Mouse (Mus musculus) yolk sac, embryonic 10.5 days (tissue): ENCODE data around the gene Asxl1.
A peak's percentile ranks its signal among the peaks of the same experiment; 100 is the strongest.

Experiments
- DNase-seq: peaks from one replicate; pipeline ENCODE4 v3.0.0-alpha.2; 2017; ENCODE audit warnings: low spot score

Asxl1 gene

GRCm38 (mm10) chr2:153443434-153444240, 98.0 kb downstream of the Asxl1 start:
- DNase-seq: peak; percentile 48

DNA sequence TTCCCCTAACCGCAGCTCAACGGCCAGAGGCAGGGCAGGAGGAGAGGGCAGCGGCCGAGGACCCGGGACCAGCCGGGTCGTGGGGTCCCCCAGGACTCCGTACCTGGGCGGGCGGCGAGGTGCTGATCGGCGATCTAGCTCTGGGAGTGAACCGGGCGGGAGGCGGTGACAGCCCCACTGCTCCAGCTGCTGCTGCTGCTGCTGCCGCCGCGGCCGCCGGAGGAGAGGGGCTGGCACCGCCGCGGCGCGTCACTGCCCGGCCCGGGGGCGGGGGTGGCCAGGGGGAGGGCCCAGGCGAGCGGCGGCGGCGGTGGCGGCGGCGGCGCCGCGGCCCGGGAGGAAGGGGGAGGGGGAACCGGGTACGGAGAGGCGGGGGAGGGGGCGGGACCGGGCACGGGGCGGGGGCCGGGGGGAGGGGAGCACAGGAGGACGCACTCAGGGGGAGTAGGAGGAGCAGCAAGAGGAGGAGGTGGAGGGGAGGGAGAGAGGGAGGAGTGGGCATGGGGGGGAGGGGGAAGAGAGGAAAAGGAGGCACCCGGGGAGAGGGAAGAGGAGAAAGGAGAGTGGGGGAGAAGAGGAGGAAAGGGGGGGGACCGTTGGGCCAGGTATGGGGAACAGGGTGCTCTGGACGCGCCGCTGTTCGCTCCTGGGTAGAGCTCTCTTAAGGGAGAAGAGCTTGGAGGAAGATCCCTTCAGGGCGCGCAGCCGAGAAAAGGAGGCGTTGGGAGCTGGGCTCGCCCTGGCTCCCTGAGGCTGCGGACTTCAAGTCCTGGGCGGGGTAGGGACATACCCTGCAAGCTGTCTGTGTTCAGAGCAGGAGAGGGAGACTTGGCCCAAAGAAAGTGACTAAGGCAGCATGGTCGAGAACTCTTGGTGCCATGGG, 98.9 kb downstream of the Asxl1 start:
- peak; percentile 95 for DNase-seq

DNA sequence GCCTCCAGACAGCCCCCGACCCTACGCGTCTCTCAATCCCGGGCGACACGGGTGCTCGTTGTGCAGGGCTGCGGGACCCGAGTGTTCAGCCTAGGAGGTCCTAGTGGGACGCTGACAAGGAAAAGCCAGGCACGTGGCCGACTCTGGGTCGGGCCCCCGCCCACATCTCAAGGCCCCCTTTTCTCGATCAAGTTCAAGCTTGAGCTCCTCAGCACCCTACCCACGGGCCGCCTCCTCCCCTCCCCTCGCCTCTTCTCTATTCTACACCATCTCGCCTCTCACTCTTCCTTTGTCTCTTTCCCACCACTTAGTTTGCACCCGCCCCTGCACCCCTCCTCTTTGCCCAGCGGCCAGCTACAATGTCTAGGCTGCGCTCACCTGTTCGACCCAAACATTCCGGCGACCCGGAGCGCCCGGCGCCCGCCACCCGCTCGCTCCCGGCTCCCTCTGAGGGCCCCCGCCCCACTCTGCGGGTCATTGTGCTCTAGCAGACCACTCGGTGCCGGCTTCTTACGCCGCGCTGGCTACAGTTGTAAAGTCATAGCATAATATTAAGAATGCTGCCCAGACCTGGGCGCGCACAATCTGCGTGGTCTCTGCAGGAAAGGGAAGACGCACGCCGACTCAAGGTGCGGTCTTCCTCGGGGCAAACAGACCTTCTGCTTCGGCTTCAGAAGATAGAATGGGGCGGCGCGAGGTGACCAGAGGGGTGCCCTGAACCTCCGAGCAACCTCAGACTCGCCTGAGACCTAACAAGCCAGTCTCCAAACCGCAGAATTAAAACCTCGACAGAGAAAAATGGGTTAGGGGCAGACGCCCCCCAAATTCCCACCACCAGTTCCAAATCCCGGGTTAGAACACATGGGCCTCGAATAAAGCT, 99.7 kb downstream of the Asxl1 start:
- no peak for DNase-seq

DNA sequence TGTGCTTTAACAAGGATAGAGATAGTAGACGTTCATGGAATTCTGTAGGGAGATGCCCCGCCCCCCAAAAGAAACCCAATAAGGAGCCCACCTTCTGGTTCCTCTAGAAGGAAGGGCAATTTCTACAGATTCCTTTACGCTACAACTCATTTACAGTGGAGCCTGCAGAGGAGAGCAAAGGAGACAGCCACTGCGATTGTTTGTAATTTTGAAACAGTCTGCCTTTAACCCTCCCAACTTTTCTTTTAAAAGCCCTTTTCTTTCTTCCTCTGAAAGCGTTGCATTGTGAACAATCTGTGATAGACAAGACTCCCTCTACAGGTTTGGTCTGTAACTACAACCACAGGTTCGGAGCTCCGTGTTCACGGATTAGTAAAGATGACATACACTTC, 100.4 kb downstream of the Asxl1 start:
- peak; percentile 66 for DNase-seq

DNA sequence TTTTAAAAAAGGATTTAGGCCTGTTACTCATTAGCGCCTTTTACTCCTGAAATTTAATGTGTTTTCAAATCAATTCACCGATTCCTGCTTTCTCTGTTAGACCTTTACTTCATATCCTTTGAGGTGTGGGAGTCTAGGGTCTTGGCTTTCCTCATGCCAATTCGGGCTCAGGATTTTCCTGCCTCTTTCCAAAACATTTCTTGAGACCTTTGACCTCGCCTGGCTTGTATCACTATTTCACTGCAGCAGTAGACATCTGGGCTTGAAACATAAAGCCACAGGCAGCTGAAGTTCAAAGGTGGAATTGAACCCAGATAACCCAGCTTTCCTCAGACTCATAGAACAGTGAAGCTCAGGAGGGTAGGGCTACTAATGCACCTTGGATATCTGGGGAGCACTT, 100.8 kb downstream of the Asxl1 start:
- DNase-seq: peak; percentile 76

GRCm38 (mm10) chr2:153447719-153448118, 102.1 kb downstream of the Asxl1 start:
- DNase-seq: no peak

DNA sequence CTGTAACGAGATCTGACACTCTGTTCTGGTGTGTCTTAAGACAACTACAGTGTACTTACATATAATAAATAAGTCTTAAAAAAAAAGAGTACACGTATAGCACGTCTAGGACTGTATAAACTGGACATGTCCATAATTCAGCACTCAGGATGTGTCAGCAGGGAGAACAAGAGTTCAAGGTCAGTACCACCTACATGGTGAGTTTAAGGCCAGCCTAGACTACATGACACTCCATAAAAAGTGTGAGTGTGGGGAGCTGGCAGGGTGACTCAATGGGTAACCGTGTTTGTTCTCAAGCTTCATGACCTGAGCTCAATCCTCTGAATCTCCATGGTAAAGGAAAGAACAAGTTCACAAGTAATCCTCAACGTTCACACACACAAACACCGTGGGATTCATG, 102.9 kb downstream of the Asxl1 start:
- DNase-seq: no peak
